24 mouse cellular contexts compared by ENCODE assay signal in genomic region chr10:13597491-13597890, GRCm38 (mm10). TPM values are rescaled to one million over a fixed set of nuclear protein-coding genes. Genes with fewer than 3 reads are reported as not detected.
DNase-seq lines count a peak whose midpoint lies in the region; ATAC-seq and TF ChIP-seq lines count a peak whose summit lies in the region.
"Had no signal": no experiment of that assay in that cellular context is flagged by ENCODE, and none has a peak within 500 bp of the region (broad histone marks: within the 10 kb centered on the region; RNA-seq: fewer than 3 reads in every experiment).

No protein-coding gene starts in this region.

- no peak overlapping the region for H3K27ac ChIP-seq in forebrain, embryonic 14.5 days (ENCODE audit: low read depth, low read length)
- no peak overlapping the region for H3K27ac ChIP-seq in forebrain, embryonic 15.5 days (replicated peaks)
- H3K27ac ChIP-seq in neural tube, embryonic 13.5 days (replicated peaks), result no peak overlapping the region
- no peak overlapping the region for H3K27ac ChIP-seq in neural tube, embryonic 15.5 days (replicated peaks)
- peak overlapping the region; percentile 40; the same call in 1 of the 2 replicates for H3K27ac ChIP-seq in olfactory bulb, adult 2 months (ENCODE audit: insufficient read depth, low read depth, low read length)
- H3K27ac ChIP-seq: embryonic facial prominence, embryonic 10.5 days; embryonic facial prominence, embryonic 13.5 days; heart, embryonic 15.5 days; hindbrain, embryonic 10.5 days; hindbrain, embryonic 13.5 days had no signal

- H3K36me3 ChIP-seq in forebrain, embryonic 14.5 days (ENCODE audit: control insufficient read depth, insufficient read depth, low read length), result no peaks in the 10 kb centered on the region
- no peaks in the 10 kb centered on the region for H3K36me3 ChIP-seq in forebrain, embryonic 15.5 days
- no peaks in the 10 kb centered on the region for H3K36me3 ChIP-seq in neural tube, embryonic 13.5 days
- no peaks in the 10 kb centered on the region for H3K36me3 ChIP-seq in neural tube, embryonic 15.5 days
- H3K36me3 ChIP-seq: embryonic facial prominence, embryonic 10.5 days; embryonic facial prominence, embryonic 13.5 days; heart, embryonic 12.5 days; heart, embryonic 15.5 days; hindbrain, embryonic 10.5 days; hindbrain, embryonic 13.5 days had no signal

- DNase-seq in forebrain, embryonic 14.5 days (ENCODE audit: low spot score), result peak; percentile 3
- DNase-seq in left cerebral cortex, postnatal 36 days (ENCODE audit: low spot score in 2 of 2), result no peak
- DNase-seq: cerebellum, adult 11-12 months; cerebellum, adult 8-10 months; cerebellum, postnatal 10 days; cerebellum, postnatal 36 days; embryo, embryonic 11 days; gastrocnemius, postnatal 25 days; heart, adult 18-20 months; heart, postnatal 10 days; heart, postnatal 36 days had no signal

- intact Hi-C loops in left cerebral cortex, postnatal 36 days (cut with DNase I), result no loop called here

- H3K4me2 ChIP-seq in forebrain, embryonic 14.5 days (ENCODE audit: low read length), result no peak overlapping the region
- H3K4me2 ChIP-seq in forebrain, embryonic 15.5 days (replicated peaks), result no peak overlapping the region
- no peak overlapping the region for H3K4me2 ChIP-seq in neural tube, embryonic 13.5 days
- H3K4me2 ChIP-seq in neural tube, embryonic 15.5 days, result no peak overlapping the region
- H3K4me2 ChIP-seq: embryonic facial prominence, embryonic 13.5 days; heart, embryonic 12.5 days; heart, embryonic 15.5 days; hindbrain, embryonic 13.5 days had no signal

- ATAC-seq in forebrain, embryonic 14.5 days, result no peak; the same call in 1 of the 2 replicates
- ATAC-seq in forebrain, embryonic 15.5 days (replicated peaks), result no peak
- peak; percentile 32; the same call in 1 of the 2 replicates for ATAC-seq in neural tube, embryonic 13.5 days (ENCODE audit: low read depth)
- ATAC-seq in neural tube, embryonic 15.5 days (ENCODE audit: low FRiP score), result no peak
- ATAC-seq: CD4-positive, CD25-positive, alpha-beta regulatory T cell, adult 4 months; hindbrain, embryonic 16.5 days had no signal

- H3K9ac ChIP-seq in forebrain, embryonic 14.5 days (ENCODE audit: low read length), result no peak overlapping the region
- H3K9ac ChIP-seq in forebrain, embryonic 15.5 days (replicated peaks), result no peak overlapping the region
- H3K9ac ChIP-seq in neural tube, embryonic 13.5 days, result no peak overlapping the region
- no peak overlapping the region for H3K9ac ChIP-seq in neural tube, embryonic 15.5 days (replicated peaks)
- H3K9ac ChIP-seq: embryonic facial prominence, embryonic 13.5 days; heart, embryonic 12.5 days; heart, embryonic 15.5 days; hindbrain, embryonic 13.5 days had no signal

- no peak overlapping the region for H3K4me3 ChIP-seq in forebrain, embryonic 14.5 days (ENCODE audit: low read depth, low read length)
- H3K4me3 ChIP-seq in forebrain, embryonic 15.5 days, result no peak overlapping the region
- H3K4me3 ChIP-seq in neural tube, embryonic 13.5 days, result no peak overlapping the region
- no peak overlapping the region for H3K4me3 ChIP-seq in neural tube, embryonic 15.5 days (replicated peaks)
- no peak overlapping the region for H3K4me3 ChIP-seq in olfactory bulb, adult 2 months (ENCODE audit: insufficient read depth, low read depth, low read length)
- H3K4me3 ChIP-seq: embryonic facial prominence, embryonic 10.5 days; embryonic facial prominence, embryonic 13.5 days; erythroblast, embryonic 14.5 days; heart, embryonic 12.5 days; heart, embryonic 15.5 days; hindbrain, embryonic 10.5 days; hindbrain, embryonic 13.5 days had no signal

- no peak for TF ChIP-seq CTCF in olfactory bulb, adult 2 months (IDR thresholded peaks at IDR 0.05; ENCODE audit: insufficient read depth, low read depth, low read length)

- no peaks in the 10 kb centered on the region for H3K4me1 ChIP-seq in forebrain, embryonic 14.5 days (ENCODE audit: control insufficient read depth, insufficient read depth, low read length)
- H3K4me1 ChIP-seq in forebrain, embryonic 15.5 days, result no peaks in the 10 kb centered on the region
- H3K4me1 ChIP-seq in neural tube, embryonic 13.5 days (replicated peaks), result no peaks in the 10 kb centered on the region
- H3K4me1 ChIP-seq in neural tube, embryonic 15.5 days, result no peaks in the 10 kb centered on the region
- peaks cover 37% of the 10 kb centered on the region for H3K4me1 ChIP-seq in olfactory bulb, adult 2 months (ENCODE audit: control insufficient read depth, insufficient read depth, low read length)
- H3K4me1 ChIP-seq: embryonic facial prominence, embryonic 10.5 days; heart, embryonic 12.5 days; heart, embryonic 15.5 days had no signal

- TF ChIP-seq POLR2A in olfactory bulb, adult 2 months (IDR thresholded peaks at IDR 0.05; ENCODE audit: insufficient read depth, low read depth, low read length), result no peak

- WGBS in forebrain, embryonic 14.5 days, result 87% methylated on average over 8 of the region's 8 CpGs
- 74% methylated on average over 8 of the region's 8 CpGs for WGBS in forebrain, embryonic 15.5 days
- 56% methylated on average over 8 of the region's 8 CpGs for WGBS in neural tube, embryonic 13.5 days
- 61% methylated on average over 8 of the region's 8 CpGs for WGBS in neural tube, embryonic 15.5 days
- 82% methylated on average over 8 of the region's 8 CpGs for WGBS in olfactory bulb, adult 2 months

- no peaks in the 10 kb centered on the region for H3K27me3 ChIP-seq in forebrain, embryonic 14.5 days (replicated peaks; ENCODE audit: control insufficient read depth, insufficient read depth, low read length)
- no peaks in the 10 kb centered on the region for H3K27me3 ChIP-seq in forebrain, embryonic 15.5 days
- H3K27me3 ChIP-seq in neural tube, embryonic 13.5 days, result no peaks in the 10 kb centered on the region
- H3K27me3 ChIP-seq in neural tube, embryonic 15.5 days (replicated peaks), result no peaks in the 10 kb centered on the region
- H3K27me3 ChIP-seq: embryonic facial prominence, embryonic 13.5 days; heart, embryonic 12.5 days; heart, embryonic 15.5 days; hindbrain, embryonic 13.5 days had no signal

- H3K9me3 ChIP-seq in forebrain, embryonic 14.5 days (replicated peaks; ENCODE audit: control insufficient read depth, low read length), result no peaks in the 10 kb centered on the region
- H3K9me3 ChIP-seq in forebrain, embryonic 15.5 days, result no peaks in the 10 kb centered on the region
- H3K9me3 ChIP-seq in neural tube, embryonic 13.5 days, result no peaks in the 10 kb centered on the region
- no peaks in the 10 kb centered on the region for H3K9me3 ChIP-seq in neural tube, embryonic 15.5 days (replicated peaks)
- H3K9me3 ChIP-seq: embryonic facial prominence, embryonic 13.5 days; hindbrain, embryonic 13.5 days had no signal

RNA-seq across cellular contexts. Expression of gene Pex3, which starts 44.5 kb away (rescaled TPM):
- 38.4 TPM in 2 replicates for polyA plus RNA-seq in forebrain, embryonic 14.5 days (2014; fragmentation: Nextera tagmentation; extraction: Ambion mirVana)
- 29.3 and 30.7 TPM in 2 replicates for polyA plus RNA-seq in forebrain, embryonic 15.5 days (2015; fragmentation: Nextera tagmentation; extraction: Ambion mirVana)
- polyA plus RNA-seq in neural tube, embryonic 13.5 days (2015; fragmentation: Nextera tagmentation; extraction: Ambion mirVana), result 26.4 and 26.5 TPM in 2 replicates
- polyA plus RNA-seq in neural tube, embryonic 15.5 days (2015; fragmentation: Nextera tagmentation; extraction: Ambion mirVana), result 25.7 and 25.8 TPM in 2 replicates
- polyA plus RNA-seq in olfactory bulb, adult 2 months (2012; ENCODE audit: insufficient read depth, insufficient read length, low replicate concordance, missing spikeins), result not detected in 2 replicates
- total RNA-seq in left cerebral cortex, postnatal 36 days (2021), result 10 to 100 TPM; 25.3 to 27.8 TPM

RNA-seq across cellular contexts. Expression of gene Adat2, which starts 44.8 kb away (rescaled TPM):
- 2.4 and 3.8 TPM in 2 replicates for polyA plus RNA-seq in forebrain, embryonic 14.5 days (2014; fragmentation: Nextera tagmentation; extraction: Ambion mirVana)
- polyA plus RNA-seq in forebrain, embryonic 15.5 days (2015; fragmentation: Nextera tagmentation; extraction: Ambion mirVana), result 2.0 and 2.2 TPM in 2 replicates
- 2.1 and 2.9 TPM in 2 replicates for polyA plus RNA-seq in neural tube, embryonic 13.5 days (2015; fragmentation: Nextera tagmentation; extraction: Ambion mirVana)
- 2.0 and 2.4 TPM in 2 replicates for polyA plus RNA-seq in neural tube, embryonic 15.5 days (2015; fragmentation: Nextera tagmentation; extraction: Ambion mirVana)
- not detected in 2 replicates for polyA plus RNA-seq in olfactory bulb, adult 2 months (2012; ENCODE audit: insufficient read depth, insufficient read length, low replicate concordance, missing spikeins)
- 1 to 10 TPM; 7.9 to 9.8 TPM for total RNA-seq in left cerebral cortex, postnatal 36 days (2021)

Comparison
In these comparisons a context has a peak if more than half of its experiments do, and no peak if none do; other contexts are left out.
1. RNA of gene Pex3, which starts 44.5 kb away (polyA plus RNA-seq): 38.4 TPM in forebrain, embryonic 14.5 days, 29.3 to 30.7 TPM in forebrain, embryonic 15.5 days, 26.4 to 26.5 TPM in neural tube, embryonic 13.5 days and 25.7 to 25.8 TPM in neural tube, embryonic 15.5 days; not detected in olfactory bulb, adult 2 months; every median in the first group is over 10 times any median in the second.